Mouse (Mus musculus) lung, adult 2 months (tissue): ENCODE measurements around the gene Adap1. TPM values are rescaled to one million over a fixed set of nuclear protein-coding genes. Genes with fewer than 3 reads are reported as not detected.

ENCODE experiments used
- DNase-seq: peaks from one replicate; pipeline ENCODE4 v3.0.0; 2022
- H3K4me1 ChIP-seq: fragments of 200-500 bp; 2 replicates; pipeline ENCODE4 v1.6.1; 2011; ENCODE audit warnings: low read length; ENCODE audit not compliant: control insufficient read depth, insufficient read depth
- H3K4me3 ChIP-seq: fragments of 200-500 bp; replicated peaks from 2 replicates; pipeline ENCODE3; 2011; ENCODE audit warnings: low read depth, mild to moderate bottlenecking, control low read depth, low read length; ENCODE audit errors: extremely low read depth
- CTCF ChIP-seq: fragments of 200-500 bp; IDR thresholded peaks from 2 replicates; pipeline ENCODE4 v1.5.1; 2011; ENCODE audit warnings: mild to moderate bottlenecking, low read length, control low read depth; ENCODE audit not compliant: insufficient read depth
- POLR2A ChIP-seq: fragments of 200-500 bp; IDR thresholded peaks from 2 replicates; pipeline ENCODE4 v1.6.1; 2011; ENCODE audit warnings: low read depth, mild to moderate bottlenecking, control low read depth, low read length, borderline replicate concordance; ENCODE audit errors: extremely low read depth
- WGBS: fragments of 180-500 bp; shearing (Covaris S2); methylation state at CpG from one replicate; pipeline ENCODE4 v1.1.7; 2018; 5-methylcytosine and 5-hydroxymethylcytosine counted together
- polyA plus RNA-seq: library from polyadenylated mRNA; depleted of rRNA; stranded (reverse); fragments of >200 nt; gene quantifications from 2 replicates; pipeline ENCODE4 v1.2.3, GENCODE M21; 2012

The Adap1 gene
- polyA plus RNA-seq, 1 experiment, result 13.8 TPM

GRCm38 (mm10) chr5:139291811-139292560 lies 33.4 kb downstream of the Adap1 start:
- 68% methylated on average over 6 of the region's 6 CpGs for WGBS
- TF ChIP-seq POLR2A (no peak), CTCF (no peak)
- Histone ChIP-seq H3K4me3 (no peak overlapping the region), H3K4me1 (no peaks in the 10 kb centered on the region)
- no peak for DNase-seq

DNA sequence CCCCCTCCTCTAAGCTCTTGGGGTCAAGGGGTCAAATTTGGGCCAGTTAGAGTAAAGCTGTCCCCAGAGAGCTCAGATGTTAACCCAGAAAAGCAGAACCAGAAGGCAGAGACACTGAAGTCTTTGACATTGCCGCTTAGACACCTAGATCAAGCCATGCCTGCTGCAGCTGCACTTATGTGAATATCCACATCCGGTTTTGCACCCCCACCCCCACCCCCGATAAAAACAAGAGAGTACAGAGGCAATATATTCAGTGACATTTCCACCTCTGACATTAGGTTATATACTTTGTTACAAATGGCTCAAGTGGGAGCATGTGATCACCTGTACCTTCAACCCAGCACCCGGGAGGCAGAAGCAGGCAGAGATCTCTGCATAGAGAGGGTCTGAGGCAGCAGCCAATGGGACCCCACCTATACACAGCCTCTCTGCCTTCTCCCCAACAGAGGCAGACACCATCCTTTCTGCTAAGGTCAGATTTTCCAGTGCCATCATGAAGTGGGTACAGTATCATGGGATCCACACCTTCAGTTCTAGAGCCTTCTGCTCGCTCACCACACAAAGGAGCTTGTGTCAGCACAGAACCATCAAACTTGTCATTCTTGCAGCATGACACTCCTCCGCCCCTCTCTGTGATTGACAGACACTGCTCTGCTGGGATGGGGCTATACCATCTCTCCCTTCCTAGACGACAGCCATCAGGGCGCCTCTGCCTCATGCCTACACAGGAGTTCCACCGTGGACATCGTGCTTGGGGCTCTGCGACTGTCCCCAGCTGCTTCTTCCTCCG lies 34.8 kb downstream of the Adap1 start:
- TF ChIP-seq CTCF, result no peak
- no peak for TF ChIP-seq POLR2A
- 79% methylated on average over 12 of the region's 12 CpGs for WGBS
- no peak overlapping the region for H3K4me3 ChIP-seq

DNA sequence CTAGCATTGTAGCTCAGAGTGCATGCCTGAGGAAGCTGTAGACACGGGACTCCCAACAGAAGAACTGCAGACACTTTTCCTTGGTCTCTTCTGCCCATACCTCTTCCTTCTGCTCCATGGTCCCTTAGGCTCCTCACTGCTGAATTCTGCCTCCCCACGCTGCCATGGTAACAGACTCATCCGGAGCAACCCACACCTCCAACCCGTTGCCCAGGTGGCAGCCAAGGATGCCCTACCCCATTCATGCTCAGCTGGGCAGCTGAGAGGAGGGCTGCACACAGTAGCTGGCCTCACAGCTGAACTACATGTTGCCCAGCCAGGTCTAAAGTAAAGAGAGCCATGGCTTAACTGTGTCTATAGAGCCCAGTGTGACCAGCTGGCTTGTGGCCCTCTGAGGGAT lies 36.8 kb downstream of the Adap1 start:
- no peak for TF ChIP-seq CTCF
- TF ChIP-seq POLR2A, result no peak
- H3K4me1 ChIP-seq, result no peaks in the 10 kb centered on the region; the same call in 1 of the 2 replicates
- no peak for DNase-seq
- WGBS, result 78% methylated on average over 4 of the region's 4 CpGs
- H3K4me3 ChIP-seq, result no peak overlapping the region

More for the DNA sequence above, 34.8 kb downstream of the Adap1 start:
- H3K4me1 ChIP-seq, result no peaks in the 10 kb centered on the region; the same call in 1 of the 2 replicates
- no peak for DNase-seq

- TF ChIP-seq CTCF (no peak), POLR2A (no peak)
- no peaks in the 10 kb centered on the region; the same call in 1 of the 2 replicates for H3K4me1 ChIP-seq
- DNase-seq, result no peak
- H3K4me3 ChIP-seq, result no peak overlapping the region
- 83% methylated on average over 4 of the region's 4 CpGs for WGBS
These were observed 37.6 kb downstream of the Adap1 start for GRCm38 (mm10) chr5:139287787-139288186.

DNA sequence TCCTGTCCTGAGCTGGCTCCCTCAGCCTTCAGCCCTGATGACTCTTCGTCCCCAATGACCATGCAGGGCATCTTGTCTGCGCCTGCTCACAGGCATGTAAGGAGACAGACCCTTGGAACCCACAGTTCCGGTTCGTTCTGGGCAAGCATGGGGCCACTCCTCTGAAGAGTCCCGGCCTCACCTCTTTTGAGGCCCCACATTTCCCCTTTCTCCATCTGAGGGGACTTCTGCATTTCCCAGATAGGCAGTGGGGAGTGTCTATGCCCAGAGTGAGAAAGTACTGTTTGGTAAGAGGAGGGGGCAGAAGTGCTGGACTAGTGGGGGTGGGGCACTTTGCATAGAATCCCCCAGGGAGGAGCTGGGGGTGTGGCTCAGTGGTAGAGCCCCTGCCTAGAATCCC lies 38.3 kb downstream of the Adap1 start:
- DNase-seq, result no peak

DNA sequence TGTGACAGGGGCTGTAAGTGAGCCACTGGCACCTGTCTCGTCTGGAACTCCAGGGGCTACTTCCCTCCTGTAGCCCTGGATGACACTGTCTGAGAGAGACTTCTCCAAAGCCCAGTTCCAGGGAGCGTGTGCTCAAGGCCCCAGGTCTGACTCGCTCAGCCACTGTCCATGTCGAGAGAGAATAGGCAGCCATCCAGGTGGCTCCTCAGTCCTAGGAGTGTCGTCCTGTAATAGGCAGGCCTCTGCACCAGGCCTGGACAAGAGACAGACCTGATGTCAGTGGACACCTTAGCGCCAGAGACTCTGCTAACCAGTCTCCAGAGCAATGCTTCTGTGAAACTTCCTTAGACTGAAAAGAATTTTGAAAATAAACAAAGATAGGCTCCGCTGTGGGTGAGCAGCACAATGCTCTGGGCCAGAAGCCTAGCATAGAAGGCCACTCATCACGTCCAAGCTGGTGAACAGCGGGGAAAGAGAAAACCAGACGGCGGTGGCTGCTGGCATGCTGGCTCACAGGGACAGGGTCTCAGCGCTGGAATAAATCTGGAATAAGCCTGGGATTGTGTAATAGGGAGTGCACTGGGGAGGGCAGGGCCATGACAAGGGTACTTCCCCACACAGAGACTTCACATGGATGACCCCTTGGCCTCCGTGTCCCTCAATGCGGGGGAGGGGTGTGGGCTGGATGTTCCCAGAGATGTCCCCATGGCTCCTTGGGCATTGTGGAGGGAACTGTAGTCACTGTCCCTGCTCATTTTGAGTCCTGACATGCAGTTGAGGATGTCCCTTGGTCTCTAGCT lies 39.1 kb downstream of the Adap1 start:
- TF ChIP-seq CTCF, result no peak
- TF ChIP-seq POLR2A, result no peak
- Histone ChIP-seq H3K4me3 (no peak overlapping the region), H3K4me1 (no peaks in the 10 kb centered on the region; the same call in 1 of the 2 replicates)
- DNase-seq, result no peak
- 48% methylated on average over 14 of the region's 14 CpGs for WGBS

More for the DNA sequence above, 38.3 kb downstream of the Adap1 start:
- 67% methylated on average over 5 of the region's 5 CpGs for WGBS
- TF ChIP-seq POLR2A (no peak), CTCF (no peak)
- Histone ChIP-seq H3K4me1 (no peaks in the 10 kb centered on the region; the same call in 1 of the 2 replicates), H3K4me3 (no peak overlapping the region)

- no peak overlapping the region for H3K4me3 ChIP-seq
- no peak for DNase-seq
- no peaks in the 10 kb centered on the region; the same call in 1 of the 2 replicates for H3K4me1 ChIP-seq
- 43% methylated on average over 8 of the region's 8 CpGs for WGBS
- TF ChIP-seq POLR2A (no peak), CTCF (no peak)
These were observed 39.9 kb downstream of the Adap1 start for GRCm38 (mm10) chr5:139285383-139286067.

- 93% methylated on average over 14 of the region's 14 CpGs for WGBS
- DNase-seq, result no peak
- TF ChIP-seq POLR2A (no peak), CTCF (no peak)
- no peaks in the 10 kb centered on the region; the same call in 1 of the 2 replicates for H3K4me1 ChIP-seq
- H3K4me3 ChIP-seq, result no peak overlapping the region
These were observed 41.8 kb downstream of the Adap1 start for GRCm38 (mm10) chr5:139283460-139284180.
